Mouse (Mus musculus) lung, adult 2 months (tissue): ENCODE results near the gene Nrf1.

Experiments used
- CTCF ChIP-seq: fragments of 200-500 bp; IDR thresholded peaks from 2 replicates; pipeline ENCODE4 v1.5.1; 2011; ENCODE audit warnings: mild to moderate bottlenecking, low read length, control low read depth; ENCODE audit not compliant: insufficient read depth
- POLR2A ChIP-seq: fragments of 200-500 bp; IDR thresholded peaks from 2 replicates; pipeline ENCODE4 v1.6.1; 2011; ENCODE audit warnings: low read depth, mild to moderate bottlenecking, control low read depth, low read length, borderline replicate concordance; ENCODE audit errors: extremely low read depth

- TF ChIP-seq CTCF = no peak
- TF ChIP-seq POLR2A = no peak
These were observed 121.4 kb downstream of the Nrf1 start for GRCm38 (mm10) chr6:30169148-30169547.
